Mouse (Mus musculus) gastrocnemius, adult 18-20 months (tissue): ENCODE data around the gene 0610010K14Rik. TPM values are rescaled to one million over a fixed set of nuclear protein-coding genes. Genes with fewer than 3 reads are reported as not detected.
A peak's percentile ranks its signal among the peaks of the same experiment; 100 is the strongest.

Experiments used
- DNase-seq: peaks from one replicate; pipeline ENCODE4 v3.0.0; 2021; ENCODE audit warnings: low spot score
- total RNA-seq, 2 experiments: library from RNA; stranded (reverse); gene quantifications; 2 replicates each; pipeline ENCODE4 v1.2.3; 2021

The 0610010K14Rik gene
- total RNA-seq, 2 experiments from 2014 or later = 30.3 to 30.7 TPM

DNA sequence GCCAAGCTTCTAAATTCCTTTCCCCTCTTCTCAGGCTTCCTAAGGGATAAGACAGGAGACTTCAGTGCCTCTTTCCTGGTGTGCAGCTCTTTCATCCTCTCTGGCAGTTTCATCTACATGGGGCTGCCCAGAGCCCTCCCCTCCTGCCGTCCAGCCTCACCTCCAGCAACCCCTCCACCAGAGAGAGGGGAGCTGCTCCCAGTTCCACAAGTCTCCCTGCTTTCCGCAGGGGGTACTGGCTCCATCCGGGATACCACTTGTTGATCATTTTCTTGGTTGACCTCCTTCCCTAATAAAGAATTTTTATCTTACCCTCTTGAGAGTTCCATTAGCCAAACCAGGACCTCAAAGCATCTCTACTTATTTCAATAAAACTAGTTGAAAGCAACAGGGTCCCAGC lies 21.6 kb downstream of the 0610010K14Rik start:
- DNase-seq = no peak

DNA sequence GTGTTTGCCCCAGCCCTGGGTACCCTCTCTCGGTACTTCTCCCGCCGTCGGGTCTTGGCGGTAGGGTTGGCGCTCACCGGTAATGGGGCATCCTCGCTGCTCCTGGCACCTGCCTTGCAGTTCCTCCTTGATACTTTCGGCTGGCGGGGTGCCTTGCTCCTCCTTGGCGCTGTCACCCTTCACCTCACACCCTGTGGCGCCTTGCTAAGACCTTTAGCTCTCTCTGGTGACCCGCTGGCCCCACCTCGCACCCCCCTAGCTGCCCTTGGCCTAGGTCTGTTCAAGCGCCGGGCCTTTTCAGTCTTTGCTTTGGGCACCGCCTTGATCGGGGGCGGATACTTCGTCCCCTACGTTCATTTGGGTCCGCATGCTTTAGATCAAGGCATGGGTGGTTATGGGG lies 22.4 kb downstream of the 0610010K14Rik start:
- DNase-seq = no peak

DNA sequence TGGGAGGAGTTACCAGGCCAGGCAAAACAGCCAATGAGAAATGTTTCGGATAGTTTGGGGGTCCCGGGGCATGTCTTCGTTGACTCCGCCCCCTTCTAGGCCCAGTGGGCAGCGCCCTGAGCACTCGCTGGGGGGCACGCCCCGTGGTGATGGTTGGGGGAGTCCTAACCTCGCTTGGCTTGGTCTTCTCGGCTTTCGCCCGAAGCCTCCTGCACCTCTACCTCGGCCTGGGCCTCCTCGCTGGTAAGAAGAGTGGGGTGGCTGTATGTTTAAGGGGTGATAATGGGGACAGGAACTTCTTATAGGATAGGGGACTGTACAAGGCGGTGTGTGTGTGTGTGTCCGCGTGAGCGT lies 22.9 kb downstream of the 0610010K14Rik start:
- DNase-seq = no peak

DNA sequence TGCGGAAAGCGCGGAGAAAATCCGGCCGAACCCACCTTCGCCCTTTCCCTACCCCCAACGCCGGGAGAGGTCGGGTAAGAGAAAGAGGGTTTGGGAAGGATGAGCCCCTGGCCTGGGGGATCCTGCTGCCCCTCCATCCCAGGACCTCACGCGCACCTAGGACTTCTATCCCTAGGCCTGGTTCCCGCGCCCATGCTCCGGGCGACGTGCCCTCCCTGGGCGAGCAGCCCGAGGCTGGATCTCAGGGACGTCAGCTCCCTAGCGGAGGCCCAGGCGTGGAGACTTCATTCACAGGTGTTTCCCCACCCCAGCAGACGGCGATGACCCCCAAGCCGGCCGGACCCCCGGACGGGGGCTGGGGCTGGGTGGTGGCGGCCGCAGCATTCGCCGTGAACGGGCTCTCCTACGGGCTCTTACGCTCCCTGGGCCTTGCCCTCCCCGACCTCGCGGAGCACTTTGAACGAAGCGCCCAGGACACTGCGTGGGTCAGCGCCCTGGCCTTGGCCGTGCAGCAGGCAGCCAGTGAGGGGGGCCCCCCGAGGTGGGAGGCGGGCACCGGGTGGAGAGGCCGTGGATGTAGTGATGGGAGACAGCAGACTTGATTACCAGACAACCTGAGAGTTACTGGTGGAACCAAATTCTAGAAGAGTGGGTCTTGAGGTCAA lies 23.4 kb downstream of the 0610010K14Rik start:
- DNase-seq = no peak

DNA sequence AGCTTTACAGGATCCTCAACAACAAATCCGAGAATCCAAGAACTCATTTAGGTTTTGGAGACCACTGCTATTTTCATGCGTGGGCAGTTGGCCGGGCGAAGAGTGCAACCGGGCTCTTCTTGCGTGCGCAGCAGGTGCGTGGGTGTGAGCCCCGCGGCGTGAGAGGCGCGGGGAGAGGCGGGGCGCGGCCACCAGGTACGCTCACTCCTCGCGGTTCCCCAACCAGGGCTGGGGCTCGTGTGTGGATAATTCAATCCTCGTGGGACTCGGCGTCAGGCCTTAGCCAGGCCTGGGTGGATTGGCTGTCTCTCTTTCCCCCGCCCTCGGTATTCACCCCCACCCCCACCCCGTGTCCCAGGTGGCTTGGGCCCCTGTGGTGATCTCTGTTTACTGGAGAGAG lies 24.0 kb downstream of the 0610010K14Rik start:
- no peak for DNase-seq

DNA sequence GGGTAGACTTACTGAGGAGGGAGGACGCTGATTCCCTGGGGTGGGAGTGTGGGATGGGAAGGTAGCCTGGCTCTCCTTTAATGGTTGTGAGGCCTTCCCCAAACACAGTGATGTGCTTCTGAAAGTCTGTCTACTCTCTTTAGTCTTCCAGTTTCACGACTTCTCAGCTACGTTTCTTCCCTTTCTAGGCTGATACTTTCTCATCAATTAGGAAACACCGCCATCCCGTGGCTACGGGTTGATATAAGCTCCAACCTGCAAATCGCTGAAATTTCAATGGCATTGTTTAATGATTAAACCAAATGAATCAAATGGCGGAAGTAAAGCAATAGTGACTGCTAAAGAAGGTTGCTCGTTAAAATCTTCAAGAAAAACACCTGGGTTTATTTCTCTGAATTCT lies 24.8 kb downstream of the 0610010K14Rik start:
- DNase-seq = peak; percentile 75

DNA sequence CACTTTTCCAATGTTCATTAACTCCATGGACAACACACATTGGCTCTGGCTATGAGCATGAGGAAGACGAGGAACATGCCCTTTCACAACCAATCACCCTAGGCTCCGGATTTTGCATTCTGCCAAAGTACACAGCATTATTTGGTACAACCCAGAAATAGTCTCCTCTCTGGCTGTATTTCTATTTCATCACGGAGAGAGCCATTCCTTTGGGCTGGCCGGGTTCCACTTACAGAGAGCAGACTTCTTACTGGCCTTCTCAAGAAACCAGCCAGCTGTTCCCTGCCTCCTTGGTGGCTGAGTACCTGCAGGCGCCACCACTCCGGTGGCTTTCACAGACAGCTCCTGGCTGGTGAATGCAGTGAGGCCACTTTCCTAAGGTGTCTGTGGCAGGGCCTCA lies 25.3 kb downstream of the 0610010K14Rik start, which contains the start of gene Slc16a11:
TSS of gene Slc16a11 (plus strand) at position 330 of the 400 bp plus-strand sequence.
- DNase-seq = no peak

DNA sequence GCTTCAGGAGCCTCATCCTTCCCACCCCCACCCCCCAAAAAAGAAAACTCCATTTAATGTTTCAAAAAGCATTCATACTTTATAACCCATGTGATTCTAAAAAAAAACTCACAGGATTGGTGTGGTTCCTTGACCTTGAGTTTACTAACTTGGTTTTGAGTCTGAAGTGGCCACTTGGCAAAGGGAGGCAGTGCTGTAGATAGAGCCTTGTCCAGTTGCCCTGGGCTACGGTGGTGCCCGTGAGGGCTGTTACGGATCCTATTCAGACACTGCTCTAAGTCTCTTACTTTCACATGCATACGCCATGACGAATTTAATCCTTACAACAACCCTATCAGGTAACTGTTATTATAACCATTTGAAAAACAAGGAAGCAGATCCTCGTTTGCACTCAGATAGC lies 25.7 kb downstream of the 0610010K14Rik start:
- no peak for DNase-seq

DNA sequence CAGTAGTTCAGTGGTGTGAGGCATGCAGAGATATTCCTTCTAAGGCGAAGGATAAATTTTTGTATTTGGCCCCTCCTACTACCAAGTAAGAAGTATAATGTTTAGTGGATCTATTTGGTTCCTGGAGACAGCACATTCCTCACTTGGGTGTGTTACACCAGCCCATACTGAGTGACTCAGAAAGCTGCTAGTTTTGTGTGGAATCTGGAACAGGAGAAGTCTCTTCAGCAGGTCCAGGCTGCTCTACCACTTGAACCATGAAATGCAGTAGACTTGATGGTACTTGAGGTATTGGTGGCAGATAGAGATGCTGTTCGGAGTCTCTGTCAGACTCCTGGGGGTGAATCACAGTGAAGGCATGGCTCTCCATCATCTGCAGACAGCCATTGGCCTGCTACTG lies 27.0 kb downstream of the 0610010K14Rik start:
- no peak for DNase-seq

DNA sequence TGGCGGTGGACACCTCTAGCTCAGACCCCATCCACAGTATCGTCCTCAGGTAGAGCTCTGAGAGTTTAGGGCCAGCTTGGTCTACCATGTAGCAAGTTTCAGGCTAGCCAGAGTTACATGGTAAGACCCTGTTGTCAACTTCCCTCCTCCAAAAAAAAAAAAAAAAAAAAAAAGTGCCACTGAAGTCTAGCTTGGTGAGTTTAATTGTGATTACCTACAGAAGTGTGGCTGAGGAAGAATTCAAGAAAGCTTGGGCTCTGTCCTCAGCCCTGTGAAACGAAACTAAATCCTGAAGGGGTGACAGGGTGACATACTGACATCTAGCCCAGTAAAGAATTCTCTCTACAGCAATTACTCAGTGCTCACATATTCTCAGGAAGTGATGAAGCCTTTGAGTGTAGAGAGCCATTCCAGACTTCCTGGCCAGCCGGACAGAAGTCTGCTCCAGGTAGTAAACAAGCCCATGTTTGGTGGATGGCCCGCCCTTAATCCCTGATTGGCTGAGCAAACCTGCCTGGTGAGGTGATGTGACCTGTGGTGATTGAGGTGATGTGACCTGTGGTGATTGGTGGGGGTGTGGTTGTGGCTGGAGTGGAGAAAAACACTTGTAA lies 28.8 kb downstream of the 0610010K14Rik start:
- DNase-seq = no peak

DNA sequence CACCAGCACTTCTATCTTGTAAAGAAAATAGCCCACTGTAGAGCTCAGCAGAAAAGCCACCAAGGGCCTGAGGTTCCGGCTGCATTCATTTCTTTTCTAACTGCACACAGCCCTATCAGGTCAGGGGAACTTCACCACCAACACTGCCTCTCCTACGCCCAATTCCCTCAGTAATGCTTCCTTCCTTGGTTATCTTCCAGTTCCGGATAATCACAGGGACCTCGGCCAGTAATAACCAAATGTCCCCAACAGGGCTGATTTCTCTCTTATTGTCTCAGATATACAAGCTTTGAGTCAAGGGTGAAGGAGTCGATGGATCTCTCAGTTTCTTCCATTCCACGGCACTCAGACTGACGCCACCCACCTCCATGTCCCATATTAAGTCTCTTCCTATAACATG lies 30.4 kb downstream of the 0610010K14Rik start:
- DNase-seq = no peak

DNA sequence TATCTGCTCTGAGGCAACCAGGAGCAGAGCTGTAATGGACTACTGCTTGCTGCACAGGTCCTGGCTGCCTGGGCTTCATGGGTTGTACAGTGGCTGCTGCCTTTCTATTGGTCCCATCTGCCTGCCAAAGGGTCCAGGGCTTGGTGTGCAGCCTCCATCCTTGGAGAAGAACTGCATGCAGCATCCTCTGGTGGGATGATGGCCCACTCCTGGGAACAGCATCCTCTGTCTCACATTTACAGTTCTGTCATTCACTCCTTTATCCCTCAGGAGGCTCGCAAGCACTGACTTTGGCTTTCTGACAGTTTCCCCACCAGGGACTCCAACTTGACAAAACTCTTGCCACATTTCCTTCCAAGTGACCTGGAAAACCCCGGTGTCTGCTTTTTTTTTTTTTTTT lies 30.9 kb downstream of the 0610010K14Rik start:
- DNase-seq = no peak

DNA sequence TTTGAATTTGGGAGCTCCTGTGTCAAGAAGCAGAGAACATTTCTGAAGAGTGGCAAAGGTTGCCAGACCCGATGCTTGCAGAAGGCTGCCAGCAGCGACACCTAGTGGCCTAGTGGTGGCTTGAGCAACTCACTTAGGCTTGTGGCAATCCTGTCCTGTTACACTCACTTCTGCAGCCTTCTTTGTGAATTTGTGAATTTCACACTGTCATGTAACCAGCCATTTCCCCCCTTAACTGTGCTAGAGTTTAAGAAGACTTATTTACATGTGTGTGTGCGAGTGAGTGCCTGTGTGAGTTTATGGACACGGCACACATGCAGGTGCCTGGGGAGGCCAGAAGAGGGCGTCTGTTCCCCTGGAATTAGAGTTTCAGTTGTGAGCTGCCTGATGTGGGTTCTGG lies 36.0 kb downstream of the 0610010K14Rik start:
- peak; percentile 85 for DNase-seq

DNA sequence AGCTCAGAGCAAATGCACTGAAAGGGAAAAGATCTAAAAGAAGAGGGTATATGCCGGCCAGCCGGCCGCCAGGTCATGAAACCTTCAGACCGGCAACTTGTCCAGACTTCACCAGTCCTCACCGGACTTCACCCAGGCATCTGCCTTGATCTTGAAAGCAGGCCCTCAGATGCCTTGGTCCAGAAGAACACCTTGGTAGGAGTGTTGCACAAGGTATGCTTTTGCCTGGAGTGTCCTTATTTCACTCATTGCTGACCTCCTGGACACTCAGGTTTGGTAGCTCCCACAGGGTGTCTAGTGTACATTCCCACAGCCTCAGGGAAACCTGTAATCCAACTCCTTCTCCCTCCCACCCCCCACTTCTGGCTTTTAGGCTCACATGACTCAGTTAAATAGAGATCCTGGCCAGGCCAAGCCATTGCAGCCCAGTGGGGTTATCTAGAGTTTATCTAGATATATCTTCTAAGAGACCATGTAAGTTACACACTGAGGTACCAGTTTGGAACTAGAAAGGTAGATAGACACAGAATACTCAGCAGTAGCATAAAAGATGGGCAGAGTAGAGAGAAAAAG lies 37.6 kb downstream of the 0610010K14Rik start:
- DNase-seq = no peak

DNA sequence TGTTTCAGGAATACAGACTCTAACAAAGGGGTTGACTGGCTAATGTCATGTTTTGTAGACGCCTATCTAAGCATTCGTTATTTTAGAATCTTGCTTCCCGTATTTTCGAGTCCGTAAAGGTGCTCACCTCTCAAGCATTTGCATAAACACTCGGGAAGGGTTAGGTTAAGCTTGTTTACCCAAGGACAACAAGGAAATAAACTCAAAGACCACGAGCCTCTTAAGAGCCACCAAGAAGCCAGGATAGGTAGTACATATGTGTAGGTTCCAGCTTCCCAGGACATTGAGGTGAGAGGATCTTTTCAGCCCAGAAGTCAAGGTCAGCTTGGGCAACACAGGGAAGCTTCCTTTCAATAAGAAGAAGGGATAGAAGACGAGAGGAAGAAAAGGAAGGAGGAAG lies 38.6 kb downstream of the 0610010K14Rik start:
- no peak for DNase-seq

DNA sequence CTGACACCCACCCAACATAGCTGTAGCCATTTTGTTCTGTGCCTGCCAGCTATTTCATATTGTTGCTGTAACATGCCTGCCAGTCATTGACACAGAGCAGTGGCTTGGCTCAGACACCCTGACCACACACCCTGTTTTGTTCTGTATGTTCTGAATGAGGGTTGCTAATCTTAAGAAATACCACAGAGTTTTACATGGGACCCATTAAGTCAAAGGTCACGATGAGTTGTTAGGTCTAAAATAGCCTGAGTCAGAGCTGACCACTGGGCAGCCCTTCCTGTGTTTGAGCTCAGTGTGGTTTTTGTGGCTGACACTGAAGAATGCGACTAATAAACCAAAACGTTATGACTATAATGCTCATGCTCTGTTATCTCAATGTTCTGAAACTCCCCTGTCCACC lies 39.4 kb downstream of the 0610010K14Rik start:
- no peak for DNase-seq

DNA sequence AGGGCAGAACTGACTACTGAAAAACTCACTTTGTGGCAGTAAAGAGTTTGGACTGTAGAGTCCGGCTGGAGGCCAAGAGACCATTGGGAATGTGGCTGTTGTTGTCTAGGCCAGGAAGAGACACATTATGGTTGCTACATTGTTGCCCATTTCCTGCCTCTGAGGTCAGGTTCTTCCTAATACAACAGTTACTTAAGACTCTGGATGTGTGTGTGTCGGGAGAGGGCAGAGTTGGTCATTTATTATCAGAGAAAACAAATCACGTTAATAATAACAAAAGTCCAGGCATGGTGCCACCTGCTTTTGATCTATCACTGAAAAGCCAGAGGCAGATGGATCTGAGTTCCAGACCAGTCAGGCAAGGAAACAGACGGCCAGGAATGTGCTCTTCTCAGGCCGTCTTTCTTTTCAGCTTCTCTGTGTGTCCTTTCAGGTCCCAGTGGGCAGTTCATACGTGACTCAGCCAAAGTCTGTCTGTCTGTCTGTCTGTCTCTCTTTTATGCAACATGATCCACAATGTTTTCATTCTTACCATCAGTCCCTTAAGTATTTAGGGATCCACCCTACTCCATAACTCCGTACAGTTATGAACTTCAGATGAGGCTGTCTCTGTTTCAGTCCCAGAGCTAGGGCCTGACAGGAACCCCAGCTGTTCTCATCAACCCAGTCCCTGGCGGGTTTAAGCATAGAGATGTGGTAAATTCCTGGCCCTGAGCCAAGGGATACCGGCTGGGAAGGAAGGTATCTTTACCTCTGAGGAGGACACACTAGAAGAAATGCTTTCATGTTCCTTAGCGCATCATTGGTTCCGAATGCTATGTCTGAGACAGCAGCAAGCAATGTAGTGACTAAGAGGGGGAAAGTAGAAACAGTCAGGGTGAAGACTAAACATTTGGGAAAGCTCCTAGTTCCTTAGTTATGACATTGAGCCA lies 44.1 kb downstream of the 0610010K14Rik start:
- no peak for DNase-seq

DNA sequence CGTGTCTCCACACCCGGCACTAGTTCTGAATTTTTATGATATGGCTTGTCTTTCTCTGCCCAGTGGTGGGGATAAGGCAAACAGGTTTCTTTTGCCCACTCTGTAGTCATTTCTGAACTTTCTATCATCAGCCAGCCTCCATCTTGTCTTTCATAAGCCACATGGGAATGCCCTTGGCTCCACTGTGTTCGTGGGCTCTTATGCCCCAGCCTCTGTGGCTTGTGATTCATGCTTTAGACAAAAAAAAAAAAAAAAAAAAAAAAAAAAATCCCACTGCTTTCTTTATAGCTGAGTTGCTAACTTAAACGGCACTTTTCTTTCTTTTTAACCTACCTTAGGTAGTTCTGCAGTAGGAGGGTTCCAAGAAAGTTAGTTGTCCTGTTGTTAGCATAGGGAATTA lies 45.6 kb downstream of the 0610010K14Rik start:
- DNase-seq = no peak

DNA sequence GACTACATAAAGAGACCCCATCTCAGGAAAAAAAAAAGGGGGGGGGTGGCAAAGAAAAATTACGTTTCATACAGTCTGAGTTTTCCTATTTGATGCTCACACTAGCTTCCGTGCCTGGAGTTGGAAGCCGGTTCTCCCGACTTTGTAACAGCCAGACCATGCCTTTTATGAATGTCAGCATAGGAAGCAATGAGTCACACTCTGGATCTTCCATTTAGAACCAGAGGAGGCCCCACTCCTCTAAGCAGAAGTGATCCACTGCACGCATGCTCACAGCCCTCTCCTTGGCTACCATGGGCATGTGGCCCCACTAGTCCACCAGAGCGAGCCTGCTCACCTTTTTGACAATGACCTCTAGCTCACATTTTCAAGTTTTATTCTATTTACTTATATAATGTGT lies 46.5 kb downstream of the 0610010K14Rik start:
- no peak for DNase-seq

DNA sequence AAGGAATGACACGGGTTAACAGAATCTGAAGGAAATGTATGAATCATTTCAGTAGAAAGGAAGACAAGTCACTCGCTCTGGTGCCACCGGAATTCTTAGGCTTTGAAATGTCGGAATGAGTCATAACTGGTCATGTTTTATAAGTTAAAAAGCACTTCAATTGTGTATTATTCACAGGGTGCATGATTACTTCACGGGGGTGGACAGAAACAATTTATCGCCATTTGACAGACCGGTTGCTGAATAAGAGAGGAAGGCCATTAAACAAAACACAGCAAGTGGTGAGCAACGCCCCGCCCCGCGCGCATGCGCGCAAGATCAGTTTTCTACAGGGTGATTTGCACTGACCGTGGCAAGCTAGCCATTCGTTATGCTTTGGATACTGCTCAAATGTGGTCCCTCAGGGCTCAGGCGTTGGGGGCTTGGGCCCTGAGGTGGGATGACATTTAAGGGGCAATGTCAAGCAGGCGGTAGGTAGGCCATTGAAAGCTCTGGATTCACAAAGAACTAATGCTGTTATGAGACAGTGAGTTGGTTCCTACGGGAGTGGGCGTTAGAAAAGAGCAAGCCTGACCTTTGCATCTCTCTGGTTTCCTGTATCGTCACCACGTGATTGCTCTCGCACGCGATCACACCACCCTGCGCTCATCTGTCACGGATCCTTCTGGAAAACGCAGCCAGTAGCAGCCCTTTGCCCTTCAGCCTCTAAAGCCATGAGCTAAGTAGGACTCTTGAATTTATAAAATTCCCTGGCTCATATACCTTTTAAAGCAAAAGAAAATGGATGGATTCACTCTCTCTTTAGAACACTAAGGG lies 48.2 kb downstream of the 0610010K14Rik start:
- no peak for DNase-seq
